Mouse (Mus musculus): ENCODE measurements at regions not wholly inside any gene's neighbourhood (a gene's known extent, or its start where the extent isn't known, plus 50 kb on each side); places are given as distances from the start of the nearest gene placed in this dataset.
A peak's percentile ranks its signal among the peaks of the same experiment; 100 is the strongest.

- peak; percentile 66; the same call in 1 of the 2 replicates for ATAC-seq
- Histone ChIP-seq H3K4me3 (no peak overlapping the region), H3K4me1 (no peaks in the 10 kb centered on the region), H3K27ac (no peak overlapping the region), H3K27me3 (no peaks in the 10 kb centered on the region), H3K9me3 (replicated peaks) (peaks cover 5% of the 10 kb centered on the region; the same call in 1 of the 2 replicates), H3K9ac (no peak overlapping the region), H3K4me2 (no peak overlapping the region), H3K36me3 (ENCODE audit: poor library complexity, severe bottlenecking) (no peaks in the 10 kb centered on the region)
- 90% methylated on average over 10 of the region's 10 CpGs for WGBS
These were observed 250.5 kb downstream of the Hivep2 start for GRCm38 (mm10) chr10:14216191-14216992.

DNA sequence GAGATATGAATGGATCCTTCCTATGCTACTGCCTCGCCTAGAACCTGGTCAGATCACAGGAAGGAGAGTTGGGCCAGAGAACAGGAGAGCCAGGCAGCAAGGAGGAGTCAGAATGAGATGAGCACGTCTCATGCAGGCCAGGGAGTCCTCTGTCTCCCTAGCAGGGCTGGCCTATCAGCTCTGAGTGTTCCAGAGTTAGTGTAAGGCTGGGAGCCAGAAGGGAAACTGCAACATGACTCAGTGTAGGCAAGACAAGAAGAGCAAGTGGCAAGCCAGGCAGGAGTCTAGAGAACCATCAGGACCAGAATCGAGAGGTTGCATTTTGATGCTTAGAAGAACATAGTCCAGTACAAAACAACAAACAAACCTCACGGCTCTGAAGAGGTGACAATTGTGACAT is 249.6 kb downstream of the Hivep2 start:
- 82% methylated on average over 4 of the region's 4 CpGs for WGBS
- H3K4me3 ChIP-seq = no peak overlapping the region
- no peak for ATAC-seq
- H3K4me1 ChIP-seq = no peaks in the 10 kb centered on the region
- no peak overlapping the region for H3K4me2 ChIP-seq
- H3K9ac ChIP-seq = no peak overlapping the region
- no peak overlapping the region for H3K27ac ChIP-seq
- H3K27me3 ChIP-seq = no peaks in the 10 kb centered on the region
- H3K36me3 ChIP-seq (ENCODE audit: poor library complexity, severe bottlenecking) = no peaks in the 10 kb centered on the region
- peaks cover 5% of the 10 kb centered on the region; the same call in 1 of the 2 replicates for H3K9me3 ChIP-seq (replicated peaks)

GRCm38 (mm10) chr10:14213536-14213935 is 247.7 kb downstream of the Hivep2 start:
- Histone ChIP-seq H3K9ac (no peak overlapping the region), H3K27ac (no peak overlapping the region), H3K4me3 (no peak overlapping the region), H3K4me2 (no peak overlapping the region), H3K36me3 (ENCODE audit: poor library complexity, severe bottlenecking) (no peaks in the 10 kb centered on the region), H3K27me3 (no peaks in the 10 kb centered on the region), H3K9me3 (replicated peaks) (peaks cover 5% of the 10 kb centered on the region; the same call in 1 of the 2 replicates), H3K4me1 (no peaks in the 10 kb centered on the region)
- 94% methylated on average over 5 of the region's 5 CpGs for whole genome bisulfite sequencing
- ATAC-seq = no peak

DNA sequence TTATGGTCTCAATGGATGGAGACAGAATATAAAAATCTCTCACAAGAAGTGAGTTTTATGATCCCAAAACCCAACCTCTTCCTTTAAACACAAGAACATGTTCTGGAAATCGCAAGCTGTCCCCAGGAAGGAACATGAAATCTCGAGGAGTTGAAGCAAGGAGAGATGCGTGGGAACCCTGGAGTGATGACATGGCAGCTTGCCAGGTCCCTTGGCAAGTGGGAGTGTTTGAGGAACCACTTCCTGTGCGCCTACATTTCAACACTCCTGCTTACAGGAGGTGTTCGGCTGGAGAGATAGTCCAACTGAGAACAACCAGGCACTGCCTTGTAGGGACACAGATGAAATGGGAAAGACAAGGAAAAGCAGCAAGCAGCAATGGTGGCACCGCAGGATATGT is 246.1 kb downstream of the Hivep2 start:
- Histone ChIP-seq H3K27ac (no peak overlapping the region), H3K4me3 (no peak overlapping the region), H3K4me1 (peaks cover 8% of the 10 kb centered on the region; the same call in 1 of the 2 replicates), H3K9ac (no peak overlapping the region), H3K27me3 (no peaks in the 10 kb centered on the region), H3K36me3 (ENCODE audit: poor library complexity, severe bottlenecking) (no peaks in the 10 kb centered on the region), H3K4me2 (no peak overlapping the region), H3K9me3 (replicated peaks) (no peaks in the 10 kb centered on the region)
- no peak for ATAC-seq
- 77% methylated on average over 6 of the region's 6 CpGs for WGBS

DNA sequence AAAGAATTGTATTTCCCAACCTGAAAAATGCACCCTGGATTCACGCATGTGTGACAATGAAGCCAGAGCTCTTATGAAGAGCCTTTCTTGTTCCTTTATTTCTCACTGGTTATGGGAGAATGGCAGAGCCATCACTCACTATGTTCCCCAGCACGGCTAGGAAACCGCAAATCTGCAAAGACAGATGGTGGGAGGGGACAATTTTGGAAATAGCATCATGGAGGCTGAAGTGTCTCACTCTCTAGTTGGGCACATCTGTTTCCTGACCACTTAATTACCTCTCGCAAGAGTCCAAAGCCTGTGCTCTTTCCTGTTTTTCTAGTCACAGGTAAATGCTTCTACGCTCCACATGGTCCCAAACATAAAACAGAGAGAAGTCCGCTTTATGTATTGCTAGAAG is 245.6 kb downstream of the Hivep2 start:
- WGBS = 89% methylated on average over 6 of the region's 6 CpGs
- H3K4me1 ChIP-seq = peaks cover 8% of the 10 kb centered on the region; the same call in 1 of the 2 replicates
- ATAC-seq = no peak

DNA sequence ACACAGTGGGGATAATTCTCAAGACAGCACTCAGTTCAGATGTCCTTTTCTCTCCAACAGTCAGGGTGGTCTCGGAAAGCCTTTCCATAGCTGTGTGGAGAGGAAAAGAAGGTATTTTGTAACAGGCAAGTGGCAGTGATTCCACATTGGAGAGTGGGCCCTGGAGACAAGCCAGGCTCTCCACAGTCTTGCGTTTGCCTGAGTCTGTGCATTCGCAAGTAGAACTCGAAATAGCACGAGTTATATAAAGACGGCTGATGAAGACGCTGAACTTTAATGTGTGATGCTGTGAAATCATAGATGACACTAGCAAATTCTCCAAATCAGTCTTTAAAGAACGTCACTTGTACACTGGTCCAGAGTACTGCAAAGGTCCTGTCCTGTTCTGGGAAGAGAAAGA is 244.6 kb downstream of the Hivep2 start:
- Histone ChIP-seq H3K27me3 (no peaks in the 10 kb centered on the region), H3K4me2 (no peak overlapping the region), H3K27ac (no peak overlapping the region), H3K9me3 (replicated peaks) (no peaks in the 10 kb centered on the region), H3K4me3 (no peak overlapping the region), H3K4me1 (peaks cover 8% of the 10 kb centered on the region; the same call in 1 of the 2 replicates), H3K9ac (no peak overlapping the region), H3K36me3 (ENCODE audit: poor library complexity, severe bottlenecking) (no peaks in the 10 kb centered on the region)
- WGBS = 93% methylated on average over 8 of the region's 8 CpGs
- ATAC-seq = peak; percentile 19; the same call in 1 of the 2 replicates

More for the DNA sequence above, 245.6 kb downstream of the Hivep2 start:
- no peaks in the 10 kb centered on the region for H3K36me3 ChIP-seq (ENCODE audit: poor library complexity, severe bottlenecking)
- no peaks in the 10 kb centered on the region for H3K9me3 ChIP-seq (replicated peaks)
- no peak overlapping the region for H3K27ac ChIP-seq
- H3K4me2 ChIP-seq = no peak overlapping the region
- no peak overlapping the region for H3K4me3 ChIP-seq
- H3K27me3 ChIP-seq = no peaks in the 10 kb centered on the region
- H3K9ac ChIP-seq = no peak overlapping the region

- Histone ChIP-seq H3K4me3 (no peak overlapping the region), H3K4me2 (no peak overlapping the region), H3K9me3 (replicated peaks) (no peaks in the 10 kb centered on the region), H3K36me3 (ENCODE audit: poor library complexity, severe bottlenecking) (no peaks in the 10 kb centered on the region), H3K4me1 (peaks cover 8% of the 10 kb centered on the region; the same call in 1 of the 2 replicates), H3K9ac (no peak overlapping the region), H3K27me3 (no peaks in the 10 kb centered on the region), H3K27ac (no peak overlapping the region)
- WGBS = 93% methylated on average over 6 of the region's 6 CpGs
- no peak for ATAC-seq
These were observed 244.2 kb downstream of the Hivep2 start for GRCm38 (mm10) chr10:14210045-14210444.

DNA sequence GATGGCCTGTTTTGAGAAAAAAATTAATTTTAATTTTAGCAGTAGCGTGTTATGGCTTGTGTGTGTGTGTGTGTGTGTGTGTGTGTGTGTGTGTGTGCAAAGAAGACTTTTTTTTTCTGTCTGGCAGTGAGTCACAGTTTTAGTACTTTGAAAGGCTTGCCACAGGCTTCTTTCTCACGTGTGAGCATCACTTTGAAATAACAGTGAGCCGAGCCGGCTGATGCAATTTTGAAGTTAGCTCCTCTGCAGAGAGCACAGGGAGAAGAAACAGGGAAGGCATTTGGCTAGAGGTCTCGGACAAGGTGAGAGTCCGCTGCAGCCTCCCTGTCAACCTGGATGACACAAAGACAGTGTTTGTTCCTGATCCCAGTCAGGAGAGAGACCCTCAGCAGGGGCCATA is 242.3 kb downstream of the Hivep2 start:
- WGBS = 80% methylated on average over 6 of the region's 6 CpGs
- H3K27me3 ChIP-seq = no peaks in the 10 kb centered on the region
- no peak overlapping the region for H3K4me2 ChIP-seq
- H3K9me3 ChIP-seq (replicated peaks) = no peaks in the 10 kb centered on the region
- H3K36me3 ChIP-seq (ENCODE audit: poor library complexity, severe bottlenecking) = no peaks in the 10 kb centered on the region
- no peak overlapping the region for H3K27ac ChIP-seq
- H3K4me1 ChIP-seq = peaks cover 8% of the 10 kb centered on the region; the same call in 1 of the 2 replicates
- no peak overlapping the region for H3K4me3 ChIP-seq
- no peak overlapping the region for H3K9ac ChIP-seq
- ATAC-seq = no peak; the same call in 1 of the 2 replicates

DNA sequence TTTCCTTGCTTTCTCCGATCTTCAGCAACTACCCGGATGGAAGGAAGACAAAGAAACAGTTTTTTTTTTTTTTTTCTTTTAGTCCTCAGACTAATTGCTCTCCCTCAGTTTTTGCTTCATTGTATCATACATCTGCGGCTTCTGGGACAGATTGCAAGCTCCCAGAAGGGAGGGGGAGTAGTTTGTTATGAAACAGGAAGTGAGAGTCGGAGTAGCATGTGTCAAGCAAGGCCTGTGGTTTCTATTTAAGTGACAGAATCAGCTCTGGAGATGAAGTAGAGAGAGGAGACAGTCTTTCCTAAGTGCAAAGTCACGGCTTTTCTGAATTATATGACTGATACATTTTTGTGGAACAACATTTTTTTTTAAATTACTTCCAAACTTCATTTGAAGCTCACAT is 241.7 kb downstream of the Hivep2 start:
- no peaks in the 10 kb centered on the region for H3K36me3 ChIP-seq (ENCODE audit: poor library complexity, severe bottlenecking)
- H3K4me2 ChIP-seq = no peak overlapping the region
- H3K4me3 ChIP-seq = no peak overlapping the region
- no peaks in the 10 kb centered on the region for H3K9me3 ChIP-seq (replicated peaks)
- H3K27me3 ChIP-seq = no peaks in the 10 kb centered on the region
- H3K27ac ChIP-seq = peak overlapping the region; percentile 59; the same call in 1 of the 2 replicates
- peaks cover 8% of the 10 kb centered on the region; the same call in 1 of the 2 replicates for H3K4me1 ChIP-seq
- WGBS = 55% methylated on average over 5 of the region's 5 CpGs
- ATAC-seq = peak; percentile 54; the same call in 1 of the 2 replicates
- H3K9ac ChIP-seq = no peak overlapping the region

- H3K27me3 ChIP-seq = no peaks in the 10 kb centered on the region
- peak overlapping the region; percentile 59; the same call in 1 of the 2 replicates for H3K27ac ChIP-seq
- H3K9me3 ChIP-seq (replicated peaks) = no peaks in the 10 kb centered on the region
- ATAC-seq = peak; percentile 37; the same call in 1 of the 2 replicates
- no peak overlapping the region for H3K4me3 ChIP-seq
- H3K36me3 ChIP-seq (ENCODE audit: poor library complexity, severe bottlenecking) = no peaks in the 10 kb centered on the region
- 73% methylated on average over 5 of the region's 5 CpGs for WGBS
- peaks cover 8% of the 10 kb centered on the region; the same call in 1 of the 2 replicates for H3K4me1 ChIP-seq
- no peak overlapping the region for H3K4me2 ChIP-seq
- no peak overlapping the region for H3K9ac ChIP-seq
These were observed 241.2 kb downstream of the Hivep2 start for GRCm38 (mm10) chr10:14207051-14207570.

Measured in forebrain, embryonic 13.5 days (tissue).